Mouse (Mus musculus): ENCODE data around the gene Sirpa. TPM values are rescaled to one million over a fixed set of nuclear protein-coding genes. Genes with fewer than 3 reads are reported as not detected.

Sirpa gene
- polyA plus RNA-seq, 1 experiment from 2014 or later, result 24.9 TPM

GRCm38 (mm10) chr2:129598094-129598493 is 5.5 kb downstream of the Sirpa start:
- no peak for ATAC-seq (ENCODE audit: low read depth)
- Histone ChIP-seq H3K27ac (replicated peaks) (no peak overlapping the region), H3K9me3 (no peaks in the 10 kb centered on the region), H3K9ac (no peak overlapping the region), H3K4me3 (no peak overlapping the region), H3K4me1 (replicated peaks) (peaks cover 34% of the 10 kb centered on the region), H3K27me3 (no peaks in the 10 kb centered on the region), H3K36me3 (no peaks in the 10 kb centered on the region), H3K4me2 (no peak overlapping the region)
- WGBS, result 79% methylated on average over 9 of the region's 9 CpGs

GRCm38 (mm10) chr2:129599231-129600084 is 6.8 kb downstream of the Sirpa start:
- WGBS, result 66% methylated on average over 8 of the region's 8 CpGs
- H3K4me1 ChIP-seq (replicated peaks), result peaks cover 29% of the 10 kb centered on the region
- ATAC-seq (ENCODE audit: low read depth), result no peak
- no peaks in the 10 kb centered on the region for H3K36me3 ChIP-seq
- H3K4me3 ChIP-seq, result no peak overlapping the region
- H3K27ac ChIP-seq (replicated peaks), result no peak overlapping the region
- no peaks in the 10 kb centered on the region for H3K9me3 ChIP-seq
- H3K27me3 ChIP-seq, result no peaks in the 10 kb centered on the region
- H3K9ac ChIP-seq, result no peak overlapping the region
- H3K4me2 ChIP-seq, result no peak overlapping the region

GRCm38 (mm10) chr2:129601059-129601650 is 8.5 kb downstream of the Sirpa start:
- Histone ChIP-seq H3K27me3 (no peaks in the 10 kb centered on the region), H3K4me1 (replicated peaks) (peaks cover 13% of the 10 kb centered on the region), H3K4me2 (no peak overlapping the region), H3K27ac (replicated peaks) (no peak overlapping the region), H3K9me3 (no peaks in the 10 kb centered on the region), H3K36me3 (no peaks in the 10 kb centered on the region), H3K4me3 (no peak overlapping the region), H3K9ac (no peak overlapping the region)
- no peak for ATAC-seq (ENCODE audit: low read depth)
- WGBS, result 84% methylated on average over 1 of the region's 1 CpGs

GRCm38 (mm10) chr2:129601894-129602663 is 9.4 kb downstream of the Sirpa start:
- Histone ChIP-seq H3K9ac (no peak overlapping the region), H3K4me1 (replicated peaks) (peaks cover 19% of the 10 kb centered on the region), H3K9me3 (no peaks in the 10 kb centered on the region), H3K27ac (replicated peaks) (no peak overlapping the region), H3K4me3 (no peak overlapping the region), H3K36me3 (no peaks in the 10 kb centered on the region), H3K4me2 (no peak overlapping the region), H3K27me3 (no peaks in the 10 kb centered on the region)
- ATAC-seq (ENCODE audit: low read depth), result no peak
- WGBS, result 81% methylated on average over 10 of the region's 10 CpGs

- no peak for ATAC-seq (ENCODE audit: low read depth)
Measured at GRCm38 (mm10) chr2:129602856-129603255, 10.2 kb downstream of the Sirpa start.

GRCm38 (mm10) chr2:129603536-129603935 is 10.9 kb downstream of the Sirpa start:
- WGBS, result 88% methylated on average over 1 of the region's 1 CpGs
- ATAC-seq (ENCODE audit: low read depth), result peak; percentile 92

More at GRCm38 (mm10) chr2:129602856-129603255, 10.2 kb downstream of the Sirpa start:
- WGBS, result 96% methylated on average over 7 of the region's 7 CpGs
- Histone ChIP-seq H3K27me3 (no peaks in the 10 kb centered on the region), H3K4me3 (no peak overlapping the region), H3K4me1 (replicated peaks) (peaks cover 15% of the 10 kb centered on the region), H3K9ac (no peak overlapping the region), H3K27ac (replicated peaks) (no peak overlapping the region), H3K36me3 (no peaks in the 10 kb centered on the region), H3K4me2 (no peak overlapping the region), H3K9me3 (no peaks in the 10 kb centered on the region)

GRCm38 (mm10) chr2:129604032-129604431 is 11.4 kb downstream of the Sirpa start:
- H3K27ac ChIP-seq (replicated peaks), result no peak overlapping the region
- no peaks in the 10 kb centered on the region for H3K9me3 ChIP-seq
- no peaks in the 10 kb centered on the region for H3K27me3 ChIP-seq
- 15% methylated on average over 6 of the region's 6 CpGs for WGBS
- no peak for ATAC-seq (ENCODE audit: low read depth)
- no peak overlapping the region for H3K9ac ChIP-seq
- H3K4me2 ChIP-seq, result no peak overlapping the region
- no peaks in the 10 kb centered on the region for H3K36me3 ChIP-seq
- peaks cover 15% of the 10 kb centered on the region for H3K4me1 ChIP-seq (replicated peaks)
- no peak overlapping the region for H3K4me3 ChIP-seq

More at GRCm38 (mm10) chr2:129603536-129603935, 10.9 kb downstream of the Sirpa start:
- no peaks in the 10 kb centered on the region for H3K9me3 ChIP-seq
- H3K27me3 ChIP-seq, result no peaks in the 10 kb centered on the region
- H3K36me3 ChIP-seq, result no peaks in the 10 kb centered on the region
- H3K4me1 ChIP-seq (replicated peaks), result peaks cover 15% of the 10 kb centered on the region
- no peak overlapping the region for H3K4me2 ChIP-seq
- H3K4me3 ChIP-seq, result no peak overlapping the region
- no peak overlapping the region for H3K9ac ChIP-seq
- H3K27ac ChIP-seq (replicated peaks), result no peak overlapping the region

GRCm38 (mm10) chr2:129605816-129606215 is 13.2 kb downstream of the Sirpa start:
- H3K9me3 ChIP-seq, result no peaks in the 10 kb centered on the region
- no peak for ATAC-seq (ENCODE audit: low read depth)
- WGBS, result 70% methylated on average over 3 of the region's 3 CpGs
- H3K9ac ChIP-seq, result no peak overlapping the region
- no peak overlapping the region for H3K4me3 ChIP-seq
- no peak overlapping the region for H3K4me2 ChIP-seq
- H3K27ac ChIP-seq (replicated peaks), result no peak overlapping the region
- H3K4me1 ChIP-seq (replicated peaks), result peaks cover 11% of the 10 kb centered on the region
- H3K27me3 ChIP-seq, result no peaks in the 10 kb centered on the region
- peaks cover 11% of the 10 kb centered on the region for H3K36me3 ChIP-seq

- Histone ChIP-seq H3K4me1 (replicated peaks) (peaks cover 11% of the 10 kb centered on the region), H3K9me3 (no peaks in the 10 kb centered on the region), H3K4me3 (no peak overlapping the region), H3K27ac (replicated peaks) (no peak overlapping the region), H3K27me3 (no peaks in the 10 kb centered on the region), H3K4me2 (no peak overlapping the region), H3K9ac (no peak overlapping the region), H3K36me3 (peaks cover 16% of the 10 kb centered on the region)
- 29% methylated on average over 8 of the region's 8 CpGs for WGBS
- no peak for ATAC-seq (ENCODE audit: low read depth)
Measured at GRCm38 (mm10) chr2:129606269-129606668, 13.6 kb downstream of the Sirpa start.

- no peak overlapping the region for H3K4me2 ChIP-seq
- H3K9ac ChIP-seq, result no peak overlapping the region
- no peak overlapping the region for H3K27ac ChIP-seq (replicated peaks)
- H3K36me3 ChIP-seq, result peaks cover 18% of the 10 kb centered on the region
- ATAC-seq (ENCODE audit: low read depth), result no peak
- no peaks in the 10 kb centered on the region for H3K9me3 ChIP-seq
- H3K4me1 ChIP-seq (replicated peaks), result peaks cover 11% of the 10 kb centered on the region
- 76% methylated on average over 2 of the region's 2 CpGs for WGBS
- no peaks in the 10 kb centered on the region for H3K27me3 ChIP-seq
- no peak overlapping the region for H3K4me3 ChIP-seq
Measured at GRCm38 (mm10) chr2:129606899-129607298, 14.3 kb downstream of the Sirpa start.

- ATAC-seq (ENCODE audit: low read depth), result no peak
- H3K27me3 ChIP-seq, result no peaks in the 10 kb centered on the region
- H3K4me2 ChIP-seq, result no peak overlapping the region
- H3K4me3 ChIP-seq, result no peak overlapping the region
- no peak overlapping the region for H3K27ac ChIP-seq (replicated peaks)
- H3K36me3 ChIP-seq, result peaks cover 41% of the 10 kb centered on the region
- WGBS, result 90% methylated on average over 6 of the region's 6 CpGs
- H3K4me1 ChIP-seq (replicated peaks), result no peaks in the 10 kb centered on the region
- H3K9me3 ChIP-seq, result no peaks in the 10 kb centered on the region
- no peak overlapping the region for H3K9ac ChIP-seq
Measured at GRCm38 (mm10) chr2:129613971-129614370, 21.3 kb downstream of the Sirpa start.

Data from neural tube, embryonic 13.5 days (tissue).